Mouse (Mus musculus): ENCODE results near the gene Thegl.
A peak's percentile ranks its signal among the peaks of the same experiment; 100 is the strongest.
"Not testable (repeated sequence)": the region's sequence is repeated elsewhere in the genome, so short reads cannot be mapped to it uniquely, and the experiment has no call there.

The Thegl gene

GRCm38 (mm10) chr5:77094510-77095491, 79.0 kb downstream of the Thegl start:
- DNase-seq (ENCODE audit: low spot score in 2 of 2) = peak; percentile 71 to 72

- not testable (repeated sequence) for DNase-seq (ENCODE audit: low spot score in 2 of 2)
These were observed 80.4 kb downstream of the Thegl start for GRCm38 (mm10) chr5:77096194-77096593.

GRCm38 (mm10) chr5:77097686-77098085, 81.9 kb downstream of the Thegl start:
- DNase-seq (ENCODE audit: low spot score in 2 of 2) = no peak

- DNase-seq (ENCODE audit: low spot score in 2 of 2) = no peak
These were observed 83.1 kb downstream of the Thegl start for GRCm38 (mm10) chr5:77098874-77099273.

GRCm38 (mm10) chr5:77099317-77099996, 83.6 kb downstream of the Thegl start:
- DNase-seq (ENCODE audit: low spot score in 2 of 2) = no peak

GRCm38 (mm10) chr5:77099997-77100380, 84.2 kb downstream of the Thegl start:
- DNase-seq (ENCODE audit: low spot score in 2 of 2) = no peak

GRCm38 (mm10) chr5:77100691-77101090, 84.9 kb downstream of the Thegl start:
- no peak for DNase-seq (ENCODE audit: low spot score in 2 of 2)

GRCm38 (mm10) chr5:77102522-77103365, 86.9 kb downstream of the Thegl start:
- DNase-seq (ENCODE audit: low spot score in 2 of 2) = no peak

GRCm38 (mm10) chr5:77107146-77107822, 91.5 kb downstream of the Thegl start:
- DNase-seq (ENCODE audit: low spot score in 2 of 2) = no peak

- no peak for DNase-seq (ENCODE audit: low spot score in 2 of 2)
These were observed 93.0 kb downstream of the Thegl start for GRCm38 (mm10) chr5:77108806-77109205.

- DNase-seq (ENCODE audit: low spot score in 2 of 2) = no peak
These were observed 94.0 kb downstream of the Thegl start for GRCm38 (mm10) chr5:77109814-77110213.

Measured in spleen, postnatal 36 days (tissue).